Mouse (Mus musculus): Measurements from ENCODE around the gene Rufy2. TPM values are rescaled to one million over a fixed set of nuclear protein-coding genes. Genes with fewer than 3 reads are reported as not detected.

Rufy2 gene
- polyA plus RNA-seq, 1 experiment = 77.4 TPM

- DNase-seq (ENCODE audit: extremely low spot score in 1 of 2, low spot score in 1 of 2) = no peak
Observed at GRCm38 (mm10) chr10:63013476-63013875, 33.5 kb downstream of the Rufy2 start.

GRCm38 (mm10) chr10:63014168-63014567 is 34.1 kb downstream of the Rufy2 start:
- DNase-seq (ENCODE audit: extremely low spot score in 1 of 2, low spot score in 1 of 2) = no peak

GRCm38 (mm10) chr10:63019304-63019703 is 39.3 kb downstream of the Rufy2 start:
- no peak for DNase-seq (ENCODE audit: extremely low spot score in 1 of 2, low spot score in 1 of 2)

DNA sequence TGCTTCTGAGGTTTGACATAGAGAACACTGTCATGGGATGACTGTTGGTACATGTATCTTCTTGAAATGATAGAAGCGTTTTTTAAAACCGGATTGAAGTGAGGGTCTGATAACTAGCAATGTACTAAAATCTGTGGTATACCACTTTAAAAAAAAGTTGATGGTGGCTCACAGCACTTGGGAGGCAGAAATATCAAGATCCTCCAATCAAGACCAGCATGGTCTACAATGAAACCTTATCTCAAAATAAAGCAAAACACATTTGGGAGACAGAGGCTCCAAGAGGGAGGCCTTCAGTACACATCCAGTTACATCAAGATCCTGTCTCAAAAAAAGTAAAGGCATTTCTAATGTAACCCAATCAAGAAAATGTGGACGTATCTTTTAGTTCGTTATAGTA is 41.7 kb downstream of the Rufy2 start:
- DNase-seq (ENCODE audit: extremely low spot score in 1 of 2, low spot score in 1 of 2) = no peak

GRCm38 (mm10) chr10:63022541-63023120 is 42.6 kb downstream of the Rufy2 start:
- no peak for DNase-seq (ENCODE audit: extremely low spot score in 1 of 2, low spot score in 1 of 2)

GRCm38 (mm10) chr10:63023121-63023748 is 43.2 kb downstream of the Rufy2 start:
- peak; percentile 44 to 62 for DNase-seq (ENCODE audit: extremely low spot score in 1 of 2, low spot score in 1 of 2)

- DNase-seq (ENCODE audit: extremely low spot score in 1 of 2, low spot score in 1 of 2) = peak; percentile 96 to 99
Observed at GRCm38 (mm10) chr10:63023749-63024579, 43.9 kb downstream of the Rufy2 start, which contains the start of the genes Hnrnph3 and Pbld2. TSS of gene Hnrnph3 (minus strand) at chr10:63024217. TSS of gene Pbld2 (plus strand) at chr10:63024315.

DNA sequence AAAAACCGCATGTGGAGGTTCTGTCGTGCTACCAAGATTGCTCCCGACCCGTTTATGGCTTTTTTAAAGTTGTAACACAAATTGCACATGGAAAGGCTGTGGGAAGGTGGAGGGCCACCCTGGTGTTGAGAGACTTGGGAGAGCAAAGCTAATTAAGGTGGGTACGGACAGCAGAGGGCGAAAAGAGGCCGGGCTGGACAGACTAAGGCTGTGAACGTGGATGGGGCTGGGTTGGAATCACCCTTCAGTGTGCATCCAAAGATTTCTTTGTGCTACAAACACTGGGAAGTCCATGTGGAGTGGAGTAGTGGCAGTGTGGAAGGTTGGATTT is 44.5 kb downstream of the Rufy2 start:
- peak in 1 of 2 experiments; percentile 63 for DNase-seq (ENCODE audit: extremely low spot score in 1 of 2, low spot score in 1 of 2)

DNA sequence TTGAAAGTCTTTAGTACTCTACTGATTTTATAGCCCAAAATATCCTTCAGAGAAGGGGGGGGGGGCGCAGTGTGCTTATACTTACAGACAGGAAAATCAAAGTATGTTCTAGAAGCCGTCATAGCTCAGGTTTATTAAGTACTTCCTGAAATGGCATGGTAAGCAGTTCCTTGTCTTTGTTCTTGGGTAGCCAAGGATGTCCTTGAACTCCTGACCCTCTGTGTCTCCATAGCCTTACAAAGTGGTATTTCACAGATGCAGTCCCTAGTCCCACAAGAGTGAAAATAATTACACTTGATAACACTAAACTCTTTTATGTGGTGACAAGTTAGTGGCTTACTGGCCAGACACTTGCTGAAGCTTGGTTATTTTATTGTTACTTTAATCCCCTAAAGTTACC is 45.0 kb downstream of the Rufy2 start:
- no peak for DNase-seq (ENCODE audit: extremely low spot score in 1 of 2, low spot score in 1 of 2)

- DNase-seq (ENCODE audit: extremely low spot score in 1 of 2, low spot score in 1 of 2) = no peak
Observed at GRCm38 (mm10) chr10:63025491-63026011, 45.5 kb downstream of the Rufy2 start.

GRCm38 (mm10) chr10:63026156-63026794 is 46.3 kb downstream of the Rufy2 start:
- peak in 1 of 2 experiments; percentile 58 for DNase-seq (ENCODE audit: extremely low spot score in 1 of 2, low spot score in 1 of 2)

- no peak for DNase-seq (ENCODE audit: extremely low spot score in 1 of 2, low spot score in 1 of 2)
Observed at GRCm38 (mm10) chr10:63026795-63027160, 46.8 kb downstream of the Rufy2 start.

DNA sequence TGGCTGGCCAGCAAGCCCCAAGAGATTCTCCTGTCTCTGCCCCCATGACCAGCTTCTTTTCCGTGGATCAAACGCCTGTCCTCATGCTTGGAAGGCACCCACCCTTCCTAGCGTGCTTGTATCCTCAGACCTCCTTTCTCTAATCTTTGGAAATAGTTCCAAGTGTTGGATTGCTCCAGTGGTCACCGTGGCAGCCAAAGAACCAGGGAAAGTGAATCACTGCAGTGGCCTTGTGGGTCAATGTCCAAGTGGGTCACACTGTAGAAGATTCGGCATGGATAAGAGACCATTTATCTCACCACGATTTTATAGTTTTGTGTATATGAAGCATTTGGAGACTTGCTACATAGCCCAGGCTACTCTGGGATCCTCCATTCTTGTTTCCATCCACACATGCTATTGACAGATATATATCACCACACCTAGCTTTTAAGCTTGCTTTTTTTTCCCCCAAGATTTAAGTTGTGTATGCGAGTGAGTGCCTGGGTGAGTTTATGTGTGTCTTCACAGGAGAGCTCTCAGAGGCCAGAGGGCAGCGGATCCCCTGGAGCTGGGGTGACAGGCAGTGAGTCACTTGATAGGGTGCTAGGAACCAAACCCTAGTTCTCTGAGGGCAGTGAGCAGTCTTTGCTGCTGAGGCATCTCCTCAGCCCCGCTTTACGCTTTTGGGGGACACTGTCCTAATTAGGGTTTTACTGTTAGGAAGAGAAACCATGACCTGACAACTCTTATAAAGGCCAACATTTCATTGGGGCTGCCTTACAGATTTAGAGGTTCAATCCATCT is 47.5 kb downstream of the Rufy2 start:
- no peak for DNase-seq (ENCODE audit: extremely low spot score in 1 of 2, low spot score in 1 of 2)

DNA sequence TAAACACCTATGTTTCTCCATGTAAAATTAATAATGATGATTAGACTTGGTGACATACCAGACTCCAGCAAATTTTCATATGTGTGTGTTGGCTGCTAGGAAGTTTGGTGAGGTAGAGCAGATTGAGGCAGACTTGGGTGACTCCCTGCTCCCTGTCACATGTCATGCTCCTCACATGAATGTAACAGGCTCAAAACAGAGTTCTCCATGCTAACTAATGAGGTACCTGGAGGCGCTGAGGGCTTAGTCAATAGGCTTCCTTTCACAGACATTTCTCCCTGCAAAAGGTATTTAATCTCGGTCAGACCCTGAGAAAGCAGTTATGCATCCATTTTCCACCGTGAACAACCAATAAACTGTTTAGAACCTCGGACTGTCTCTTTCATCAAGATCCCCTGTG is 48.4 kb downstream of the Rufy2 start:
- DNase-seq (ENCODE audit: extremely low spot score in 1 of 2, low spot score in 1 of 2) = no peak

- no peak for DNase-seq (ENCODE audit: extremely low spot score in 1 of 2, low spot score in 1 of 2)
Observed at GRCm38 (mm10) chr10:63032267-63032666, 52.2 kb downstream of the Rufy2 start.

DNA sequence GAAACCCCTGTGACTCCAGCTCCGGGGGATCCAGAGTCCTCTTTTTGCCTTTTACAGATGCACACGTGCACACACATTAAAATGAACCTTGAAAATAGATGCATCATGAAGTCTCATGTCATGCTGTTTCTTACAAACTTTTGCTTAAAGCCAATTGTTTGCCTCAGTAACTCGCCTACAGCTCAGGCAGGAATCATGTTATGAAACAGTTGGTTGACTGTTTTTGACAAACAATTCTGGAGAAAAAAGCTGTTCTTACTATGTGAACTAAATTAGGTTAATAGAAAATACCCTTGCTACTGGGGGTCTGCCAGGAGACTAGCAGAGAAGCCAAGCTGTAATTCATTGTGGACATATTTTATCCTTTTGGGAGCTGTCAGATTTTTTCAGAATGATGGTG is 52.9 kb downstream of the Rufy2 start:
- DNase-seq (ENCODE audit: extremely low spot score in 1 of 2, low spot score in 1 of 2) = no peak

GRCm38 (mm10) chr10:63038571-63039320 is 58.7 kb downstream of the Rufy2 start:
- DNase-seq (ENCODE audit: extremely low spot score in 1 of 2, low spot score in 1 of 2) = no peak

GRCm38 (mm10) chr10:63039867-63040628 is 60.0 kb downstream of the Rufy2 start:
- no peak for DNase-seq (ENCODE audit: extremely low spot score in 1 of 2, low spot score in 1 of 2)

DNA sequence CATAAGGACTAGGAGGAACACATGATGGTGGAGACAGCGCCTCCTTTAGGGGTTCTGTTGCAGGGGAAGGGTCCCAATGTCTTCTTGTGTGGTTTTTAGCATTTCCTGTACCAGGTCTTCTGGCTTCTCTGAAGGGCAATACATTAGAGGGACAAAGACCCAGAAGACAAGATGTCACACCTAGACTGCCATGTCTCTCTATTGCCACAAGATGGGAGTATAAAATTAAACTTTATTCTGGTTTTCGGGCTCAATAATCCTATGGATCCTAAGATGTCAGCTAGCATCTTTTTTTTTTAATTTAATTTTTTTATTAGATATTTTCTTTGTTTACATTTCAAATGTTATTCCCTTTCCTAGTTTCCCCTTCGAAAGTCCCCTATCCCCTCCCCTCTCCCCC is 63.1 kb downstream of the Rufy2 start:
- DNase-seq (ENCODE audit: extremely low spot score in 1 of 2, low spot score in 1 of 2) = no peak

Measured in frontal cortex, adult 2 months (tissue).